Comparison of ENCODE assay signal across 10 mouse cellular contexts in the genomic region with DNA sequence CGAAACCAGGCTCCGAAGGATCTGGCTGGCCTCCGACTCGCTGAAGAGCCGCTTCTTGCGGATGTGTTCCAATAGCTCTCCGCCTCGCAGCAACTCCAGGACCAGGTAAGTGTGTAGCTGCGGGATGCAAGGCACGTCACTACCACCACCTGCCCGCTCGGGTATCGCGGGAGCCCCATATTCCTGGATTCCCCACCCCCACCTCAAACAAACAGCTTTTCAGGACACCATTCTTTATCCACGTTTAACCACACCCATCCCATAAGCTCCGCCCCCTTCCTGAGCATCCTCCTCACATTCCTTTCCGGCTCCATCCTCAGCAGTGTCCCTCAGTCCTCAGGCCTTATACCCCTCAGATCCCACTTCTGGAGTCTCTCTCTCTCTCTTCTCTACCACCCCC. TPM values are rescaled to one million over a fixed set of nuclear protein-coding genes. Genes with fewer than 3 reads are reported as not detected.
A peak's percentile ranks its signal among the peaks of the same experiment; 100 is the strongest.
DNase-seq lines count a peak whose midpoint lies in the region; ATAC-seq and TF ChIP-seq lines count a peak whose summit lies in the region.
"Had no signal": no experiment of that assay in that cellular context is flagged by ENCODE, and none has a peak within 500 bp of the region (broad histone marks: within the 10 kb centered on the region; RNA-seq: fewer than 3 reads in every experiment).

No protein-coding gene starts in this region.

- TF ChIP-seq POLR2A in testis, adult 2 months (IDR thresholded peaks at IDR 0.05; ENCODE audit: control insufficient read depth, low read depth, low read length), result no peak

- WGBS in embryonic facial prominence, embryonic 15.5 days, result 27% methylated on average over 17 of the region's 17 CpGs
- 2% methylated on average over 17 of the region's 17 CpGs for WGBS in limb, embryonic 12.5 days
- WGBS in stomach, postnatal 0 days, result 62% methylated on average over 17 of the region's 17 CpGs

- no peak for ATAC-seq in embryonic facial prominence, embryonic 15.5 days (ENCODE audit: insufficient number of reproducible peaks, low FRiP score, low TSS enrichment, low read depth)
- no peak for ATAC-seq in limb, embryonic 12.5 days (ENCODE audit: insufficient number of reproducible peaks, insufficient read depth, low FRiP score, low TSS enrichment, low read depth)
- 0 out of 2 replicates have a peak, but pooled peaks have one; percentile 16 for ATAC-seq in stomach, postnatal 0 days (ENCODE audit: low FRiP score, low TSS enrichment)

- H3K4me2 ChIP-seq in embryonic facial prominence, embryonic 15.5 days (replicated peaks), result peak overlapping the region; percentile 24; the same call in 1 of the 2 replicates
- peak overlapping the region; percentile 51 for H3K4me2 ChIP-seq in limb, embryonic 12.5 days
- H3K4me2 ChIP-seq in stomach, postnatal 0 days (replicated peaks; ENCODE audit: low read depth), result no peak overlapping the region

- no peaks in the 10 kb centered on the region for H3K9me3 ChIP-seq in embryonic facial prominence, embryonic 15.5 days (replicated peaks)
- peaks cover 4% of the 10 kb centered on the region; the same call in 1 of the 2 replicates for H3K9me3 ChIP-seq in limb, embryonic 12.5 days
- H3K9me3 ChIP-seq in stomach, postnatal 0 days (ENCODE audit: control insufficient read depth, low read length), result no peaks in the 10 kb centered on the region

- no peak for TF ChIP-seq EP300 in stomach, postnatal 0 days (optimal IDR thresholded peaks at IDR 0.05)

- no peak overlapping the region for H3K27ac ChIP-seq in testis, adult 2 months (ENCODE audit: control insufficient read depth, insufficient read depth, low read depth, low read length)
- H3K27ac ChIP-seq in embryonic facial prominence, embryonic 15.5 days (replicated peaks), result no peak overlapping the region
- H3K27ac ChIP-seq in limb, embryonic 12.5 days, result no peak overlapping the region
- H3K27ac ChIP-seq in stomach, postnatal 0 days (replicated peaks), result no peak overlapping the region

- no peak for TF ChIP-seq CTCF in testis, adult 2 months (IDR thresholded peaks at IDR 0.05; ENCODE audit: control insufficient read depth, insufficient read depth, insufficient replicate concordance, low read depth, low read length)
- TF ChIP-seq CTCF in stomach, postnatal 0 days (IDR thresholded peaks at IDR 0.05; ENCODE audit: low read depth), result no peak

- peaks cover 17% of the 10 kb centered on the region for H3K4me1 ChIP-seq in testis, adult 2 months (ENCODE audit: control insufficient read depth, insufficient read depth, low read length)
- H3K4me1 ChIP-seq in embryonic facial prominence, embryonic 15.5 days, result peaks cover 16% of the 10 kb centered on the region
- H3K4me1 ChIP-seq in limb, embryonic 12.5 days (replicated peaks), result peaks cover 19% of the 10 kb centered on the region
- H3K4me1 ChIP-seq in stomach, postnatal 0 days (replicated peaks; ENCODE audit: control insufficient read depth, insufficient read depth), result no peaks in the 10 kb centered on the region

- no peak overlapping the region for H3K9ac ChIP-seq in embryonic facial prominence, embryonic 15.5 days
- no peak overlapping the region for H3K9ac ChIP-seq in limb, embryonic 12.5 days (replicated peaks)
- H3K9ac ChIP-seq in stomach, postnatal 0 days (ENCODE audit: low read length), result no peak overlapping the region

- no peaks in the 10 kb centered on the region for H3K27me3 ChIP-seq in testis, adult 2 months (ENCODE audit: control insufficient read depth, insufficient read depth, low read length)
- peaks cover 45% of the 10 kb centered on the region for H3K27me3 ChIP-seq in embryonic facial prominence, embryonic 15.5 days
- peaks cover 94% of the 10 kb centered on the region for H3K27me3 ChIP-seq in limb, embryonic 12.5 days
- H3K27me3 ChIP-seq in stomach, postnatal 0 days (ENCODE audit: control insufficient read depth, insufficient read depth, low read length), result no peaks in the 10 kb centered on the region

- H3K4me3 ChIP-seq in testis, adult 2 months (ENCODE audit: control insufficient read depth, low read depth, low read length), result peak overlapping the region; percentile 30
- peak overlapping the region; percentile 12 for H3K4me3 ChIP-seq in embryonic facial prominence, embryonic 15.5 days (replicated peaks)
- H3K4me3 ChIP-seq in limb, embryonic 12.5 days (replicated peaks), result peak overlapping the region; percentile 29
- H3K4me3 ChIP-seq in stomach, postnatal 0 days (ENCODE audit: low read depth, low read length), result no peak overlapping the region

- no peak for DNase-seq in testis, postnatal 10 days (ENCODE audit: low spot score)
- DNase-seq in stomach, postnatal 0 days (ENCODE audit: low spot score), result no peak
- DNase-seq in frontal cortex, postnatal 36 days (ENCODE audit: low spot score in 2 of 2), result no peak
- DNase-seq in ovary, postnatal 36 days (ENCODE audit: low spot score), result no peak
- no peak for DNase-seq in cerebellum, postnatal 36 days
- DNase-seq: cerebellum, adult 11-12 months; right cerebral cortex, adult 18-20 months had no signal

- H3K36me3 ChIP-seq in testis, adult 2 months (ENCODE audit: control insufficient read depth, insufficient read depth, low read length), result no peaks in the 10 kb centered on the region; the same call in none of the 2 replicates
- H3K36me3 ChIP-seq in embryonic facial prominence, embryonic 15.5 days, result peaks cover 52% of the 10 kb centered on the region
- H3K36me3 ChIP-seq in limb, embryonic 12.5 days, result no peaks in the 10 kb centered on the region; the same call in 1 of the 2 replicates
- peaks cover 43% of the 10 kb centered on the region for H3K36me3 ChIP-seq in stomach, postnatal 0 days (ENCODE audit: control insufficient read depth, insufficient read depth, low read length)

RNA-seq across cellular contexts. Expression of a gene that starts 9.1 kb away (rescaled TPM):
- 12.5 and 16.4 TPM in 2 replicates for polyA plus RNA-seq in testis, adult 2 months (2012; rRNA removed)
- polyA plus RNA-seq in embryonic facial prominence, embryonic 15.5 days (2015; fragmentation: Nextera tagmentation; extraction: Ambion mirVana), result 32.0 and 34.2 TPM in 2 replicates
- polyA plus RNA-seq in limb, embryonic 12.5 days (2016; fragmentation: Nextera tagmentation; extraction: Ambion mirVana), result 11.3 and 13.4 TPM in 2 replicates
- 34.7 and 34.9 TPM in 2 replicates for polyA plus RNA-seq in stomach, postnatal 0 days (2015; fragmentation: Nextera tagmentation; extraction: Ambion mirVana)

RNA-seq across cellular contexts. Expression of a gene that starts 26.7 kb away (rescaled TPM):
- polyA plus RNA-seq in testis, adult 2 months (2012; rRNA removed), result 33.5 and 39.8 TPM in 2 replicates
- polyA plus RNA-seq in embryonic facial prominence, embryonic 15.5 days (2015; fragmentation: Nextera tagmentation; extraction: Ambion mirVana), result 0.80 and 1.8 TPM in 2 replicates
- 0.33 and 0.51 TPM in 2 replicates for polyA plus RNA-seq in limb, embryonic 12.5 days (2016; fragmentation: Nextera tagmentation; extraction: Ambion mirVana)
- polyA plus RNA-seq in stomach, postnatal 0 days (2015; fragmentation: Nextera tagmentation; extraction: Ambion mirVana), result 0.34 and 0.45 TPM in 2 replicates

Comparison
In these comparisons a context has a peak if more than half of its experiments do, and no peak if none do; other contexts are left out.
1. RNA of a gene that starts 26.7 kb away (polyA plus RNA-seq): 33.5 to 39.8 TPM in testis, adult 2 months; 0.80 to 1.8 TPM in embryonic facial prominence, embryonic 15.5 days, 0.33 to 0.51 TPM in limb, embryonic 12.5 days and 0.34 to 0.45 TPM in stomach, postnatal 0 days; every median in the first group is over 10 times any median in the second.